Mouse (Mus musculus) myocyte (in vitro differentiated cells): ENCODE measurements around the gene H1fnt. TPM values are rescaled to one million over a fixed set of nuclear protein-coding genes. Genes with fewer than 3 reads are reported as not detected.

Source experiments
- H3K27me3 ChIP-seq: one replicate; pipeline ENCODE4 v1.6.1; 2011; ENCODE audit not compliant: control insufficient read depth, insufficient read depth, insufficient read length
- H3K36me3 ChIP-seq: one replicate; pipeline ENCODE4 v1.6.1; 2011; ENCODE audit not compliant: control insufficient read depth, insufficient read depth
- H3K4me2 ChIP-seq: one replicate; pipeline ENCODE4 v1.6.1; 2011; ENCODE audit warnings: low read depth, control low read depth
- H3K4me3 ChIP-seq: one replicate; pipeline ENCODE4 v1.5.1; 2011; ENCODE audit warnings: mild to moderate bottlenecking, control low read depth, moderate library complexity
- H3K79me2 ChIP-seq: one replicate; pipeline ENCODE4 v1.6.1; 2011; ENCODE audit not compliant: control insufficient read depth, insufficient read depth
- H3ac ChIP-seq: one replicate; pipeline ENCODE4 v1.6.1; 2011; ENCODE audit not compliant: control insufficient read depth, insufficient read length
- CEBPB ChIP-seq: IDR thresholded peaks from 2 replicates; pipeline ENCODE4 v1.6.1; 2011; ENCODE audit warnings: mild to moderate bottlenecking, moderate library complexity; ENCODE audit not compliant: poor library complexity, insufficient read depth, severe bottlenecking
- E2F4 ChIP-seq: IDR thresholded peaks from one replicate; pipeline ENCODE4 v1.6.1; 2011; ENCODE audit warnings: mild to moderate bottlenecking, control low read depth, moderate library complexity; ENCODE audit not compliant: insufficient read depth
- MAX ChIP-seq: IDR thresholded peaks from one replicate; pipeline ENCODE4 v1.6.1; 2011; ENCODE audit warnings: low read depth, mild to moderate bottlenecking, control low read depth
- MYOD1 ChIP-seq, 3 experiments: IDR thresholded peaks; one replicate each; pipeline ENCODE4 v1.6.1; 2011; ENCODE audit warnings: control low read depth in 2 of 3, low read depth in 2 of 3, mild to moderate bottlenecking in 2 of 3, moderate library complexity in 1 of 3; ENCODE audit not compliant: insufficient read length in 2 of 3, control insufficient read depth in 1 of 3
- MYOG ChIP-seq, 3 experiments: IDR thresholded peaks; one replicate each; pipeline ENCODE4 v1.6.1; 2011; ENCODE audit warnings: control low read depth in 2 of 3, low read depth in 2 of 3, mild to moderate bottlenecking in 2 of 3; ENCODE audit not compliant: insufficient read length in 2 of 3, control insufficient read depth in 1 of 3, insufficient read depth in 1 of 3
- POLR2A ChIP-seq: IDR thresholded peaks from one replicate; pipeline ENCODE4 v1.6.1; 2011; ENCODE audit warnings: low read depth, mild to moderate bottlenecking, control low read depth, moderate library complexity; ENCODE audit not compliant: insufficient read length
- POLR2AphosphoS2 ChIP-seq: IDR thresholded peaks from one replicate; pipeline ENCODE4 v1.6.1; 2011; ENCODE audit warnings: low read depth, control low read depth; ENCODE audit not compliant: insufficient read length
- REST ChIP-seq: IDR thresholded peaks from one replicate; pipeline ENCODE4 v1.6.1; 2011; ENCODE audit warnings: mild to moderate bottlenecking, control low read depth, moderate library complexity; ENCODE audit not compliant: insufficient read depth, insufficient read length
- SRF ChIP-seq: IDR thresholded peaks from one replicate; pipeline ENCODE4 v1.6.1; 2011; ENCODE audit warnings: low read depth; ENCODE audit not compliant: control insufficient read depth, insufficient read length
- TCF12 ChIP-seq: IDR thresholded peaks from one replicate; pipeline ENCODE4 v1.6.1; 2011; ENCODE audit warnings: mild to moderate bottlenecking, control low read depth; ENCODE audit not compliant: poor library complexity, insufficient read depth, severe bottlenecking
- TCF3 ChIP-seq: IDR thresholded peaks from one replicate; pipeline ENCODE4 v1.6.1; 2011; ENCODE audit warnings: low read depth, control low read depth; ENCODE audit not compliant: insufficient read length
- USF1 ChIP-seq: IDR thresholded peaks from one replicate; pipeline ENCODE4 v1.6.1; 2011; ENCODE audit warnings: low read depth, mild to moderate bottlenecking, control low read depth, moderate library complexity
- polyA plus RNA-seq: library from polyadenylated mRNA; unstranded; fragments of >200 nt; fragmentation: generic; extraction: Trizol; gene quantifications from one replicate; pipeline ENCODE4 v1.2.1, GENCODE M21; 2012; ENCODE audit warnings: missing spikeins

H1fnt gene
- polyA plus RNA-seq, 1 experiment: not detected

DNA sequence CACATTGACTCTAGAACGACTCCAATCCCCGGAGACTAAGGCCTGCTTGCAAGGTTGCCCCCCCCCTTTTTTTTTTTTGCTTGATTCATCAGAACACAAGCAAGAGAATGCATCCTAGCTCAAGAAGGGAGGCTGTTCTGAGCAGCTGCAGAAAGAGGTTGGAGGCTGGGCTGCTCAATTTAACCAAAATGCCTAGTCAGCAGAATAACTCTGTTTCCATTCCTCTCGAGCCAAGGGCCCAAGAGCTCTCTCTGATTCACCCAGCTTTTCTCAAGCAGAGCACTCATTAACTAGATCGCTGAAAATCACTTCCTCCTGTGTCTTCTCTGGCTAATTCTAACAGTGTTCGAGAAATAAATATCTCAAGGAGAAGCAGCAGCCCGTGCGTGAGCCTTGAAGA is 29.3 kb upstream of the H1fnt start:
- Histone ChIP-seq H3ac (no peak overlapping the region), H3K79me2 (no peaks in the 10 kb centered on the region), H3K4me2 (no peak overlapping the region), H3K27me3 (peaks cover 21% of the 10 kb centered on the region), H3K36me3 (no peaks in the 10 kb centered on the region), H3K4me3 (no peak overlapping the region)
- TF ChIP-seq POLR2AphosphoS2: no peak
- TF ChIP-seq MYOG (IDR thresholded peaks at IDR 0.05; ENCODE audit: control insufficient read depth in 1 of 3, insufficient read depth in 1 of 3, insufficient read length in 2 of 3, low read depth in 2 of 3): no peak
- no peak for TF ChIP-seq E2F4
- TF ChIP-seq SRF: no peak
- TF ChIP-seq USF1: no peak

DNA sequence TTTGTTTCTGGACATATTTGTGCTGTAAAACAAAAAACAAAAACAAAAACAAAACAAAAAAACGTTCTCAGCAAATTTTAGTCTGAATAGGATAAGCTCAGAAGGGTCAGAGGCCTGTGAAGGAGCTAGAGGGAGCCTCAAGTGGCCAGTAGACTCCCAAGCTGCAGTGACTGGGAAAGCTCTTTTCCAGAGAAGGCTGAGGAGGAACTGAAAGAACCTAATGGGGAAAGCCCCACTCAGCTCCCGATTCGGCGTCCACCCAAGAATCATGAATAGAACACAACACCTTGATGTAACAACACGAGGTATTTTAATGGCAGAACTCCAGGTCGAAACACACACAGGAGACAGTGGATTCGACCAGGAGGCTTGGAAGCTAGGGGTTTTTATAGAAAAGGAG is 683 bp upstream of the H1fnt start:
- Histone ChIP-seq H3K4me3 (no peak overlapping the region), H3ac (no peak overlapping the region), H3K79me2 (no peaks in the 10 kb centered on the region), H3K4me2 (no peak overlapping the region), H3K27me3 (no peaks in the 10 kb centered on the region), H3K36me3 (no peaks in the 10 kb centered on the region)
- TF ChIP-seq MAX (no peak), USF1 (no peak), E2F4 (no peak)

DNA sequence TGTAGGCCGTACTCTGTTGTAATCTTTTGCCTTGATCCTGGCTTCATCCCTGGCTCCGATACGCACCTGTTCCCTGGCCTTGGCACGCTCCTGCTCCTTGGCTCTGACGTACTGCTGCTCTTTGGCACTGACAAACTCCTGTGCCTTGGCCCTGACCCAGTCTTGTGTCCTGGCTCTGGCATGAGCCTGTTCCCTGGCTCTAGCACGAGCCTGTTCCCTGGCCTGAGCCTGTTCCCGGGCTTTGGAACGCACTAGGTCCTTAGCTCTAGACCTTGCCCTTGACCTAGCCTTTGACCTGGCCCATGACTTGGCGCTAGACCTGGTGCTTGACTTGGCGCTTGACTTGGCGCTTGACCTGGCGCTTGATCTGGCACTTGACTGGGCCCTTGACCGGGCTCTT is 822 bp downstream of the H1fnt start:
- TF ChIP-seq MAX (no peak), MYOD1 (IDR thresholded peaks at IDR 0.05; ENCODE audit: control insufficient read depth in 1 of 3, insufficient read length in 2 of 3, low read depth in 2 of 3) (no peak), TCF12 (no peak), TCF3 (no peak), USF1 (no peak), SRF (no peak), E2F4 (no peak), POLR2A (no peak), REST (no peak), MYOG (IDR thresholded peaks at IDR 0.05; ENCODE audit: control insufficient read depth in 1 of 3, insufficient read depth in 1 of 3, insufficient read length in 2 of 3, low read depth in 2 of 3) (no peak), POLR2AphosphoS2 (no peak), CEBPB (no peak)
- Histone ChIP-seq H3K27me3 (no peaks in the 10 kb centered on the region), H3K36me3 (no peaks in the 10 kb centered on the region), H3K4me2 (no peak overlapping the region), H3ac (no peak overlapping the region), H3K79me2 (no peaks in the 10 kb centered on the region), H3K4me3 (no peak overlapping the region)

DNA sequence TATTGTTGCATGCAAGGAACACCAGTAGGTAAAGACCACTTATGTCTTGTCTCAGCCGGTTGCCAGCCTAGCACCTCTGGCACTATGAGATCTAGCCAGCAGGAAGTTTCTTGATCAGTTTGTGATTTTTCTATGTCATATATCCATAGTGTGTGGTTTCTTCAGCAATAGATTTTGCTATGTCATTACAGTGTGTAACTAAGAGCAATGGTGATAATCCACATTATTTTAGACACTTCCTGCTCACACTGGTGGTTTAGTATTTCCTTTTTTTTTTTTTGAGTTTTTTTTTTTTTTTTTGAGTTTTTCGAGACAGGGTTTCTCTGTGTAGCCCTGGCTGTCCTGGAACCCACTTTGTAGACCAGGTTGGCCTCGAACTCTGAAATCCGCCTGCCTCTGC is 21.7 kb downstream of the H1fnt start:
- H3K4me3 ChIP-seq: no peak overlapping the region
- no peak overlapping the region for H3K4me2 ChIP-seq
- TF ChIP-seq MYOG (IDR thresholded peaks at IDR 0.05; ENCODE audit: control insufficient read depth in 1 of 3, insufficient read depth in 1 of 3, insufficient read length in 2 of 3, low read depth in 2 of 3) (no peak), TCF12 (no peak), TCF3 (no peak), POLR2A (no peak), USF1 (no peak), REST (no peak), SRF (no peak), POLR2AphosphoS2 (no peak), MAX (no peak), CEBPB (no peak), E2F4 (no peak)
- no peaks in the 10 kb centered on the region for H3K79me2 ChIP-seq
- no peaks in the 10 kb centered on the region for H3K36me3 ChIP-seq
- H3K27me3 ChIP-seq: peaks cover 21% of the 10 kb centered on the region
- H3ac ChIP-seq: no peak overlapping the region

DNA sequence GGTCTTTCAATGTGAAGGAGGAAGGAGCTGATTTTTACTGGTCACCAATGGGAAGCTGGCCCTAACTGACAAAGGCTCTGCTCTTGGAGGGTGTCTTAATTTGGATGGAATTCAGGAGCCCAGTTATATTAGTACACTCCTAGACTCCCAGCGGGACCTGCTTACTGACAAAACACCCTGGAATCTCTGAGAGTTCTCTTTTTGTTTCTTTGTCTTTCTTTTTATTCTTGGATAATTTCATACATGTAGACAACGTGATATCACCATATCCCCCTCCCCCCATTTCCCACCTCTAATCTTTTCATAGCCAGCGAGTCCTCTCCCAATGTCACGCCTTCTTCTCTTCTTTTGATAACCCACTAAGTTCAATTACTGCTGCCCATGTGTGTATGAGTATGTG is 22.7 kb downstream of the H1fnt start, which contains the start of gene Olfr286:
Olfr286 (minus strand) TSS at position 101 of the 400 bp plus-strand sequence.
- Histone ChIP-seq H3K36me3 (no peaks in the 10 kb centered on the region), H3K4me3 (no peak within 1 kb of the TSS), H3ac (no peak within 1 kb of the TSS), H3K79me2 (no peaks in the 10 kb centered on the region), H3K27me3 (peaks cover 25% of the 10 kb centered on the region), H3K4me2 (no peak within 1 kb of the TSS)
- TF ChIP-seq TCF3: no peak

DNA sequence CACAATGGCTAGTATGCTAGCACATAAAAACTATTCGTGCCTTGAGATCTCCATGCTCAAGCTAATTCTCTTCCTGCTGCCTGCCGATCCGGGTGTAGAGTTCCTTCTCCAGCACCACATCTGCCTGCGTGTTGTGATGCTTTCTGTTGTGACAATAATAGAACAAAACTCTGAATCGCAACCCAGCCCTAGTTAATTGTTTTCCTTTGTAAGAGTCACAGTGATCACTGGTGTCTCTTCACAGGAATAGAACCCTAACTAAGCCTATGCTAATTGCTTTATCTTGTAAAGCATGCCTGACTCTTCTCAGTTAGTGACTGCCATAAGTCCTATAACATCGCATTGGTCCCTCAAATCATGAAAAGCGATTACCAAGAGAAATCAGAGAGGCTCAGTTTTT is 31.0 kb downstream of the H1fnt start:
- H3K36me3 ChIP-seq: no peaks in the 10 kb centered on the region
- no peak overlapping the region for H3K4me3 ChIP-seq
- no peak overlapping the region for H3ac ChIP-seq
- no peak overlapping the region for H3K4me2 ChIP-seq
- peaks cover 24% of the 10 kb centered on the region for H3K27me3 ChIP-seq
- TF ChIP-seq MYOG (IDR thresholded peaks at IDR 0.05; ENCODE audit: control insufficient read depth in 1 of 3, insufficient read depth in 1 of 3, insufficient read length in 2 of 3, low read depth in 2 of 3) (no peak), E2F4 (no peak), MAX (no peak), CEBPB (no peak), TCF12 (no peak), REST (no peak), POLR2AphosphoS2 (no peak), SRF (no peak), POLR2A (no peak), MYOD1 (IDR thresholded peaks at IDR 0.05; ENCODE audit: control insufficient read depth in 1 of 3, insufficient read length in 2 of 3, low read depth in 2 of 3) (no peak), TCF3 (no peak), USF1 (no peak)
- H3K79me2 ChIP-seq: no peaks in the 10 kb centered on the region
